Mouse (Mus musculus) midbrain, embryonic 11.5 days (tissue): ENCODE results near the gene Prkar1b. TPM values are rescaled to one million over a fixed set of nuclear protein-coding genes. Genes with fewer than 3 reads are reported as not detected.

ENCODE experiments used
- ATAC-seq: fragments of 200-750 bp; cut with Nextera tagmentation; 2 replicates; pipeline ENCODE4 v1.8.0; 2017; ENCODE audit warnings: moderate TSS enrichment, moderate library complexity; ENCODE audit not compliant: low FRiP score
- DNase-seq: peaks from one replicate; pipeline ENCODE4 v3.0.0; 2015; ENCODE audit warnings: low spot score; ENCODE audit errors: missing footprints
- H3K27ac ChIP-seq: fragments of 300-500 bp; sonication (generic); 2 replicates; pipeline ENCODE4 v1.5.1; 2014; ENCODE audit warnings: low read depth, low read length
- H3K27me3 ChIP-seq: fragments of 300-500 bp; sonication (generic); 2 replicates; pipeline ENCODE4 v1.6.1; 2014; ENCODE audit warnings: mild to moderate bottlenecking, low read length, moderate library complexity, mixed read lengths; ENCODE audit not compliant: control insufficient read depth, insufficient read depth
- H3K36me3 ChIP-seq: fragments of 300-500 bp; sonication (generic); 2 replicates; pipeline ENCODE4 v1.6.1; 2014; ENCODE audit warnings: mild to moderate bottlenecking, low read length, moderate library complexity, mixed read lengths; ENCODE audit not compliant: control insufficient read depth, insufficient read depth
- H3K4me1 ChIP-seq: fragments of 300-500 bp; sonication (generic); 2 replicates; pipeline ENCODE4 v1.6.1; 2014; ENCODE audit warnings: low read length; ENCODE audit not compliant: control insufficient read depth, insufficient read depth
- H3K4me2 ChIP-seq: fragments of 300-500 bp; sonication (generic); 2 replicates; pipeline ENCODE4 v1.6.1; 2014; ENCODE audit warnings: mild to moderate bottlenecking, moderate library complexity
- H3K4me3 ChIP-seq: fragments of 300-500 bp; sonication (generic); 2 replicates; pipeline ENCODE4 v1.5.1; 2014; ENCODE audit warnings: low read depth, low read length
- H3K9ac ChIP-seq: fragments of 300-500 bp; sonication (generic); 2 replicates; pipeline ENCODE4 v1.6.1; 2014; ENCODE audit warnings: low read length
- H3K9me3 ChIP-seq: fragments of 300-500 bp; sonication (generic); 2 replicates; pipeline ENCODE4 v1.6.1; 2016; ENCODE audit warnings: low read length; ENCODE audit not compliant: control insufficient read depth
- WGBS: fragments of 180-500 bp; shearing (Covaris S2); extraction: QIAGEN DNeasy Blood & Tissue Kit; methylation state at CpG from one replicate; pipeline ENCODE4 v1.1.7; 2014; 5-methylcytosine and 5-hydroxymethylcytosine counted together
- polyA plus RNA-seq: library from polyadenylated mRNA; unstranded; fragments of >200 nt; fragmentation: Nextera tagmentation; extraction: Ambion mirVana; gene quantifications from 2 replicates; pipeline ENCODE4 v1.2.1, GENCODE M21; 2014

Gene Prkar1b
- polyA plus RNA-seq, 1 experiment from 2014 or later, result 20.2 TPM

DNA sequence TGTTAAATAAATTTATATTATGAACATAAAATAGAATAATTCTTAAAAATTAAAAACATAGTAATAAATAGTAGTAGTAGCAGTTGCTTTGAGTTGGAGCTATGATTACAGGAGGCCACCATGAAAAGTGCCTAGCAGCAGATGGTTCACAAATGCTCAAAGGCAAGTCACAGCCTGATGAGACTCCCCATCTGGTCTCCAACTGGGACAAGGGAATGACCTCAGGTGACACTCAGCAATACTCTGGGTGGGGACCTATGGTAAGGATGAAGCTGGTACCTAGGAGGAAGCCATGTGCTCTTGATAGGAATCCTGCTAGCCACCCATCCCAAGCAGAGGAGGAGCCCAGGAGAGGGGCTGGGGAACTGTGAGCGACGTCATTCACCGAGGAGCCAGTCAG is 24.1 kb downstream of the Prkar1b start:
- no peak overlapping the region for H3K4me2 ChIP-seq
- 67% methylated on average over 3 of the region's 3 CpGs for WGBS
- H3K27me3 ChIP-seq, result peaks cover 4% of the 10 kb centered on the region; the same call in 1 of the 2 replicates
- ATAC-seq, result no peak
- no peak overlapping the region for H3K27ac ChIP-seq
- H3K9me3 ChIP-seq, result no peaks in the 10 kb centered on the region
- H3K9ac ChIP-seq, result no peak overlapping the region
- H3K4me3 ChIP-seq, result no peak overlapping the region
- no peak for DNase-seq
- no peaks in the 10 kb centered on the region for H3K4me1 ChIP-seq
- H3K36me3 ChIP-seq, result no peaks in the 10 kb centered on the region

DNA sequence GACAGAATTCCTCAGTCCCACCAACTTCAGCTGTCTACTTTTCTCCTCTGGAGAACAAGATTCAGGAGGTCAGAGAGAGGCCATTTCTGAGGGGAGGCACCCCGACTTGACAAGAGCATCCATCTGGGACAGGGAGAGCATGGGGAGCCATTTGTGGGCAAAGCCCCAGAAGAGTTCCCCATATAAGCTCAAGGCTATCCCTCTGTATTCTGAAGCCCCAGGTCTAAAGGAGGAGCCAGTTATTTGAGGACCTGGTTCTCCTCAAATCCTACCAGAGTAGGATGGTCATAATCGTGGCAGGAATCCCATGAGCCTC is 30.9 kb downstream of the Prkar1b start:
- ATAC-seq (no peak), DNase-seq (no peak)
- H3K27ac ChIP-seq, result no peak overlapping the region
- no peaks in the 10 kb centered on the region for H3K27me3 ChIP-seq
- H3K36me3 ChIP-seq, result no peaks in the 10 kb centered on the region
- no peak overlapping the region for H3K4me2 ChIP-seq
- no peaks in the 10 kb centered on the region for H3K9me3 ChIP-seq
- WGBS, result 66% methylated on average over 2 of the region's 2 CpGs
- H3K4me3 ChIP-seq, result no peak overlapping the region
- no peaks in the 10 kb centered on the region for H3K4me1 ChIP-seq
- H3K9ac ChIP-seq, result no peak overlapping the region

GRCm38 (mm10) chr5:139118139-139118960 is 31.5 kb downstream of the Prkar1b start:
- H3K36me3 ChIP-seq, result no peaks in the 10 kb centered on the region
- WGBS, result 77% methylated on average over 5 of the region's 5 CpGs
- DNase-seq (peak; percentile 21), ATAC-seq (no peak)
- H3K27me3 ChIP-seq, result no peaks in the 10 kb centered on the region
- no peak overlapping the region for H3K4me2 ChIP-seq
- H3K27ac ChIP-seq, result no peak overlapping the region
- H3K4me1 ChIP-seq, result no peaks in the 10 kb centered on the region
- H3K4me3 ChIP-seq, result no peak overlapping the region
- no peak overlapping the region for H3K9ac ChIP-seq
- H3K9me3 ChIP-seq, result no peaks in the 10 kb centered on the region

DNA sequence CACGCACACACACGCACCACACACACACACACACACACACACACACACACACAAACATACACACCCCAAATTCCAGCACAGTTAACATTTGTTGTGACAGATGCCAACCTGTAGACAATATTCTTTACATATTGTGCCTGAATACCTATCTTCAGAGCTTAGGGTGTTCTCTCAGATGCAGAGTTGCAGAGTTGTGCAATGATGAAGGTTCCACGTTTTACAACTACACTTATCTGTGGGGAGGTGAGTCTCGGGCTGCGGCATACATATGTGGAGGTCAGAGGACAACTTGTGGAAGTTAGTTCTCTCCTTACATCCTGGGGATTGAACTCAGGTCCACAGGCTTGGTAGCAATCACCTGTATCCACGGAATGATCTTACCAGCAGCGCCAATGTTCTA is 34.3 kb downstream of the Prkar1b start:
- Histone ChIP-seq H3K4me2 (no peak overlapping the region), H3K9ac (no peak overlapping the region), H3K27me3 (no peaks in the 10 kb centered on the region), H3K9me3 (no peaks in the 10 kb centered on the region), H3K4me3 (no peak overlapping the region), H3K36me3 (no peaks in the 10 kb centered on the region), H3K27ac (no peak overlapping the region), H3K4me1 (no peaks in the 10 kb centered on the region)
- peak; percentile 2 for DNase-seq
- 89% methylated on average over 7 of the region's 7 CpGs for WGBS
- no peak for ATAC-seq

- 87% methylated on average over 4 of the region's 4 CpGs for WGBS
- Histone ChIP-seq H3K4me1 (no peaks in the 10 kb centered on the region), H3K4me3 (no peak overlapping the region), H3K9ac (no peak overlapping the region), H3K27me3 (no peaks in the 10 kb centered on the region), H3K36me3 (no peaks in the 10 kb centered on the region), H3K27ac (no peak overlapping the region), H3K9me3 (no peaks in the 10 kb centered on the region), H3K4me2 (no peak overlapping the region)
- DNase-seq, result peak; percentile 69
- no peak for ATAC-seq
Observed at GRCm38 (mm10) chr5:139114876-139115275, 34.9 kb downstream of the Prkar1b start.

- Histone ChIP-seq H3K27ac (no peak overlapping the region), H3K36me3 (no peaks in the 10 kb centered on the region), H3K4me2 (no peak overlapping the region), H3K4me3 (no peak overlapping the region), H3K27me3 (no peaks in the 10 kb centered on the region), H3K4me1 (no peaks in the 10 kb centered on the region), H3K9ac (no peak overlapping the region), H3K9me3 (no peaks in the 10 kb centered on the region)
- DNase-seq, result peak; percentile 31
- no peak for ATAC-seq
- WGBS, result 71% methylated on average over 9 of the region's 9 CpGs
Observed at GRCm38 (mm10) chr5:139112418-139112817, 37.4 kb downstream of the Prkar1b start.

DNA sequence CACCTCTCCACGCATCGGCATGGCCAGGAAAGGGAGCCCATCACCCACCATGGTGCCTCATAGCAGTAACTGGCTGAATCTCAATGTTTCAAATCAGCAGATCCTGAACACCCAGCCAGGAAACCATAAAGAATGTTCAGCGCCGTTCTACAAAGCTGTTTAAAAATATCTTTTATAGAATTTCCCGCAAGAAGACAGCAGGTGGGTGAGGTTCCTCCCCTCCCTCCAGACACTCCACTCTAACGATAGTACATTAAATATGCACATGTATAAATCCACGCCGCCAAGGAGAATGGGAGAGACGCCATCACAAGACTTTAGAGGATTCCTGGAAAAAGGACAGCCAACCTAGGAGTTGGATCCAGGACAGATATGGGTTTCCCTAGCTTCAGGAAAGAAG is 37.8 kb downstream of the Prkar1b start:
- 87% methylated on average over 9 of the region's 9 CpGs for WGBS
- ATAC-seq, result no peak
- Histone ChIP-seq H3K9me3 (no peaks in the 10 kb centered on the region), H3K4me2 (no peak overlapping the region), H3K27me3 (no peaks in the 10 kb centered on the region), H3K27ac (no peak overlapping the region), H3K4me3 (no peak overlapping the region), H3K4me1 (no peaks in the 10 kb centered on the region), H3K9ac (no peak overlapping the region), H3K36me3 (no peaks in the 10 kb centered on the region)
- DNase-seq, result peak; percentile 37

DNA sequence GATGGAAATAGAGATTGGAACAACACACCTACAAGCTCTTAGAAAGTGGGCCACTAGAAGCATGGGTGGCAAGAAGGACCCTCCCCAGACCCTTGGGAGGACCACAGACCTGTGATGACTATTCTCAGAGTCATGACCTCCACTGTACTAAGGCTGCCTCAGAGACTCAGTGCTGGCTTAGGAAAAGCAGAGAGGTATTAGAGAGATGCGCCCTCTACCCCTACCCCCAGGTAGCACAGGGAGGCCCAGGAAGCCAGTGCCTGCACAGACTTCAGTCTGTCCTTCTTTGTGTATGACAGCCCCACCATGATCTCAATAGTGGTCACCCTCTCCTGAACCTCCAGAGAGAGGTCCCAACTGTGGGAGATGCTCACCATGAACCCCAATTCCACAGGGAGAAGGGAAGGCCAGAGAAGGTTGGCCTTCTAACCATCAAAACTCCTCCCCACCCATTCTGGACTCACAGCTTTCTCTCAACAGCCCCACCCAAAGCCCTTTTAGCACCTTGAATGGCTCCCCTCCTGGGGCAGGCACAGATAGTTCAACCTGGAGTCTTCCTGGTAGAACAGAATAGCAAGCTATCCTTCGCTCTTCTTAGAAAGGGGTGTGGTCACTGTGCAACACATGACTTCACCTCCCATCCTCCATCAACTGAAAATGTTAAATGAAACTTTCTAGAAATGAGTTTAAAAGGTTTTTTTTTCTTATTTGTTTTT is 39.5 kb downstream of the Prkar1b start:
- H3K27me3 ChIP-seq, result no peaks in the 10 kb centered on the region
- DNase-seq (peak; percentile 2), ATAC-seq (no peak)
- WGBS, result 76% methylated on average over 2 of the region's 2 CpGs
- H3K9me3 ChIP-seq, result no peaks in the 10 kb centered on the region
- no peak overlapping the region for H3K27ac ChIP-seq
- no peaks in the 10 kb centered on the region for H3K36me3 ChIP-seq
- no peak overlapping the region for H3K9ac ChIP-seq
- no peak overlapping the region for H3K4me2 ChIP-seq
- H3K4me3 ChIP-seq, result no peak overlapping the region
- H3K4me1 ChIP-seq, result no peaks in the 10 kb centered on the region

- H3K36me3 ChIP-seq, result no peaks in the 10 kb centered on the region
- no peak overlapping the region for H3K4me2 ChIP-seq
- no peak overlapping the region for H3K27ac ChIP-seq
- no peaks in the 10 kb centered on the region for H3K27me3 ChIP-seq
- no peaks in the 10 kb centered on the region for H3K9me3 ChIP-seq
- ATAC-seq (no peak), DNase-seq (peak; percentile 26)
- H3K9ac ChIP-seq, result no peak overlapping the region
- 76% methylated on average over 9 of the region's 9 CpGs for WGBS
- no peak overlapping the region for H3K4me3 ChIP-seq
- H3K4me1 ChIP-seq, result no peaks in the 10 kb centered on the region
Observed at GRCm38 (mm10) chr5:139107815-139108214, 42.0 kb downstream of the Prkar1b start.
